Mouse (Mus musculus) frontal cortex, postnatal 25 days (tissue): Measurements from ENCODE around the gene Pdzrn3.
A peak's percentile ranks its signal among the peaks of the same experiment; 100 is the strongest.

Experiments
- DNase-seq, 2 experiments: peaks; one replicate each; pipeline ENCODE4 v3.0.0; 2022; ENCODE audit warnings: low spot score in 2 of 2

The Pdzrn3 gene

DNA sequence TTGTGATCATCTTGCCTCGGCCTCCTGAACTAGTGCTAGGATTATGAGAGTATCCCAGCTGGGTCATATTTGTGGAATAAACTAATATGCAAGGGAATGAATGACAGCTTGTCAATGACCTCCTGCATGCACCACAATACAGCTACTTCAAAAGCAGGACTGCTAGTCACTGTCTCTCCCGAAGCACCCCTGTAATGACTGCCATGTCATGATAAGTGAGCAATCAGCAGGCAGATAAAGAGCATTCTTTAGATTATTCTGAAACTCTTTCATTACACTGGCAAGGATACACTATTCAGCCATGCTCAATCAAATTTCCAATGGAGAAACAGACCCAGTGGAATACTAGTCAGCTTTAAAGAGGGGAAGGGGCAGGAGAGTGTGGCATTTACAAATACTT is 85.8 kb downstream of the Pdzrn3 start:
- DNase-seq: no peak

DNA sequence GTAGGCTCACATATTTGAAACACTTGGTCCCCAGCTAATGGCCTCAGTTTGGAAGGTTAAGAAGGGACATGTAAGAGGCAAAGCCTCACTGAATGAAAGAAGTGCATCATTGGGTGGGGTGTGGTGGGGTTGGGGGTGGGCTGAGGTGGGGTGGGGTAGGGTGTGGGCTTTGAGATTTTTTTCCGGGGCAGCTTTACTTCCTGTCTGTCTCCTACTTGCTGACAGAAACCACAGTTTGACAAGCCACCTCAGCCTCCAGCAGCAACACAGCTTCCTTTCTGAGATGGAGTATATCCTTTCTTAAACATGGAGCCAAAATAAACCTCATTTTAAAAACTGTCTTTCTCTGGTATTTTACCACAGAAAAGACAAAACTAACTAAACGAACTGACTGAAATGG is 87.5 kb downstream of the Pdzrn3 start:
- no peak for DNase-seq

DNA sequence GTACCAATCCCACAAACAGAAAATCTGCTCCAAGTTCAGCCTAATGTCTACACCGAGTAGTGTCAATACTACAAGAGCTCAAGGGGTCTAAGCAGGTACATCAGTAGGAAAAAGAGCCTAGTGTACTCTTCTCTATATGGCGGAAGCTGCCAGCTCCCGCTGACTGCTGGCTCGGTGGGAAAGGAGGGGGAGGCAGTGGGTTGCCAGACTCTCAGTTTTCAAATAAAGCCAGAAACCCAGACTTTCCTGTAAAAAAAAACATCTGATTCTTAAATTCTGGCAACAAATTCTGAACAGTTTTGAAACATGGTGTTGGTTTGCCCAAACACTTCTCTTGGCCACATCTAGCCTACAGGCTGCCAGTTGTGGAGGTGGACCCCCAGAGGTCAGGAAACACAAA is 88.3 kb downstream of the Pdzrn3 start:
- DNase-seq: no peak

DNA sequence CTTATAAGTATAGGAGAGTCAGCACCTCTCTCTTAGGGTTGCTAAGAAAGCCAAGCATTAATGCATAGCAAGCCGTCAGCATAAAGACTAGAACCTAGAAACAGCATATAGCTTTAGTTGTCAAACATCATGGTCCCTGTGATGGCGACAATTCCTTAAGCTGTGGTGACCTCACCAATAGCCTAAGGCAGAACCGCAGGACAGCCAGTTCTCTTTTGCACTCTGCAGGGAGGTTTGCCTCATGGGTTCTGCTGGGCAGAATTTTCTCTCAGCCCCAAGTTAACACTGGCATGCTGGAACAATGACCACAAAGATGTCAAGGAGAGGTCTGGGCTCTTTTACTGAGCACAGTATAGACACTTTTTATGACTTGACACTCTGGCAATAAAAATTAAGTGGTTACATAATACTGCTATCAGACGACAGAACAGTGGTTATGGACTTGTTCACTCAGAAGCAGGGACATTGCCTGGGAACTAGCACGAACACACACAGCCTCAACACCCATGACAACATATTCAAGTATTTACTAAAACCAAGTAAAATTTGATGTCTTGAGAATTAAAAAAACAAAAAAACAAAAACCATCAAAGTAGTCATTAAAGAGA is 90.0 kb downstream of the Pdzrn3 start:
- no peak for DNase-seq

DNA sequence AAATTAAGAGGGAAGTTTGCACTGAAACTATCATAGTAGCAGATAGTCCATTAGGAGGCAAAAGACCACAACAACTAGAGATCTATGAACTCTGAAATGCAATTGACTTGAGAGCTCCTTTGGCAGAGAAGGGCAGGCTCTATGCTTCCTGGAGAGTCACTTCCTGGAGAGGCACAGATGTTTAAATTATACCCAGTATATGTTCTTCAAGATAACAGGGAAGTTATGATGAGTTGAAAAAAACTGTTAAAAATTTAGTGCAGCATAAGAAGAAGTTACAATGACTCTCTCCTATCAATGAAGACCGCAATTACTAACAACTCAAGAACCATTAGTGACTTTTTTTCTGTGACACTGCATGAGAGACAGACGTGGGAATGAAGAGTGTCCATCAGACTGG is 90.6 kb downstream of the Pdzrn3 start:
- DNase-seq: no peak

DNA sequence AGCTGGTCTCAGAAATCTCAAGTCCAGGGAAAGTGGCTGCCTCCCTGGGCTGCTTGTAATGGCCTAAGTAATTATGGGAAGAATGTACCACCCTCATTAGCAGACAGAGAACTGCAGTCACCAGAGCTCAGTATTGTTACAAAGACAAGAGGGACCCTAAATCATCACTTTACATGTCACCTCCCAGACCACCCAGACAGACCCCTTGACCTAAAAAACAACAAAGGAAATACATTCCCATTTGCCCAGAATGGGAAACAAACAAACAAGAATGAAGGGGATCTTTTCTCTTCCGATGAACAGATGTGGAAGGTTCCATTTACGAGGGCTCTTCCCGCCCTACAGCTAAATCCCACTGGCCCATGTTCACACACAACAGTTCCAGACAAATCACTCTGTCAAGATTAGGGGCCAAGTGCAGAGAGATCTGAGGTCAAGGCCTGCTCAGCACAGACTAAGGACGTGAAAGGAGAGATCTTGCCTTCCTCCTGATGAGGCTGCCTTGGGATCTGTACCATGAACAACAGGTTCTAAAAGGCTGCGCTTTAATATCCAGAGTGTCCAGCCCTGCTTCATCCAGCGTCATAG is 93.2 kb downstream of the Pdzrn3 start:
- no peak for DNase-seq

DNA sequence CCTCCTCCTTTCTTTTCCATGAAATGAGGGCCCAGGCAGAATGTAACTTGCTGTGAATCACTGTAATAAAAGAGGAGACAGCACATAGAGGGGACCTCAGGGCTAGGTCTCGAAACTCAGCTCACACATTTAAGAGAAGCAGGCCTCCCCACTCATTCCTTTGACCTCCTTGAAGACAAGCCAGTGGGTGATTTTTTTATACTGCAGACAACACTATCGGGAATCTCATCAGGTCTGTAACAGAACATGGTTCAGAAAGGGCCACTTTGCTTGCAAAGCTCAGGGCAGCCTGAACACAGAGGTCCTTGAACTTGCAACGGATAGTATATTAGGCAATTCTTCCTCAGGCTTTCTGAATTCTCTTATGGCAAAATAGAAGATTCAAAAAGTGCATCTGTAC is 93.8 kb downstream of the Pdzrn3 start:
- DNase-seq: no peak

DNA sequence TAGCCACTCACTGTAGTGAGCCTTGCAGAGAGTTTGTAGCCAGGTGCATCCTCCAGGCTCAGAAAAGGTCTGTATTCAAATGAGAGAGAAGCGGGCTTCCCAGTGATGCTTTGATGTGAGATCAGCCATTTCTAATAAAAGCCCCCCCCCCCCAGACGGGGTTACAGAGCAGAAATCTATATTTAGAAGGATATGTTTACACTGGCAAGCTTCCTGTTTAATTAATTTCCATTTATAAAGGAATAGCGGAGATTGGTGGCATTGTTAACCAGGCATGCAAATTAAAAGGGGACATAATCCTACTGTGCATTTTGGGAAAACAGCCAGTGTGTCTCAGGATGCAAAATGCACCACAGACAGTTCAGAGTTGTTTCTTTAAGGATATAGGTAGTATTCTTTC is 96.1 kb downstream of the Pdzrn3 start:
- DNase-seq: no peak

DNA sequence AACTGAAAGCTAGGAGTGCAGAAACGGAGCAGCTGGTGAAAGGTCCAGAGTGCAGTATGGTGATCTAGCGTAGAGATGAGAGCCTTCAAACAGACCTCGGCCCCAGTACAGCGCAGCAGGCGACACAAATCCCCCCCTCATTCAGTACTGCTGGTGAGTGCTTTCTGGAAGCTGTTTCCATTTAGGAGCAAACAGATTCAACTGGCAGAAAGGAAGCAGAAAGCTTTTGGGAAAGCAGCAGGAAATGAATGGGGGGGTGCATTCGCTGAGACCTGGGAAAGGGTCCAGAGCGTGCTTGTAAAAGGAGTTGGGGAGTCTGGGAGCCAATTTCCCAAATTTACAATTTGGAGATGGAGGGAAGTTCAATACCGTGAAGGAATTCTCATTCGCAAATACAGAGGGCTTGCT is 96.9 kb downstream of the Pdzrn3 start:
- DNase-seq: no peak

DNA sequence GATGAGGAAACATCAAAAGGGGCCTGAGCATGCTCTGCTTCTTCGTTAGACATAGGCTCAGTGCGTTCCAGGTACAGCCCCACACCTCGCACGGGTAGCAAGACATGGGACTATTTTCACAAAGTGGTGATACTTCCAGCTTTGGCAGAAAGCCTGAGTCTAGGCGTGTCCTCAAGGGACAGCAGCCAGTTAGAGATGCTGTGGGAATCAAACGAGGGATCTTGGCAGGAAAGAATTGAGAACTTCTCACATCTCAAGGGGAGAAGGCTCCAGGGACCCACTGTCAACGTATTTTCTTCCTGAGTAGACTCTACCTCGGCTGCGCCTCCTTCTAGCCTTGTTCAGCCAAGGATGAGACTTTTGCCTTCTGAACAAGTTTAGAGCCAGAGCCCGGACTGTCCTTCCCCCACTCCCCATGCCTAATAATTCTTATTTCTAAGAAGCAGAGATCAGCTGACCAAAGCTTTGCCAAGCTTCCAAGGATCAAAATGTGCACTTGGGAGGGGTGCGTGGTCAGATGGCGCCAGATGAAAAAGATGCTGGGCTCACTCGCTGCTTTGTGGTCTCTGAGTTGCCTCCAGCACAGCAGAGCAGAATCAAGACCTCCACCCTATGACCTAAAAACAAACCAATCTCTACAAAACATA is 99.3 kb downstream of the Pdzrn3 start:
- DNase-seq: no peak

DNA sequence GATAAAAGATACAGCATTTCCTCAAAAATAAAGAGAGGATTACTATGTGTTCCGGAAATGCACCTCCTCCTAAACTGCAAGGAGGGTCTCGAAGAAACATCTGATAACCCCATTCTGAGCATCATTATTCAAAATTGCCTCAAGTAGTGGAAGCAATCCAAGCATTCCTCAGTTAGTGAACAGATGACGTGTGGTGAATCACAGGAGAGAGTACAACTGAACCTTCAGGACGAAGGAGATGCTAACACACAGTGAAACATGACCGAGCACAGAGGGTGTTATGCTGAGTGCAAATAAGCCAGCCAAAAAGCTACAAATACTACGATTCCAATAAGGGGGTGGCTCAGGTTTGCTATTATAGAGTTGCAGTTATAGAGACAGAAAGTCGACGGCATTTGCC is 101.4 kb downstream of the Pdzrn3 start:
- DNase-seq: no peak

DNA sequence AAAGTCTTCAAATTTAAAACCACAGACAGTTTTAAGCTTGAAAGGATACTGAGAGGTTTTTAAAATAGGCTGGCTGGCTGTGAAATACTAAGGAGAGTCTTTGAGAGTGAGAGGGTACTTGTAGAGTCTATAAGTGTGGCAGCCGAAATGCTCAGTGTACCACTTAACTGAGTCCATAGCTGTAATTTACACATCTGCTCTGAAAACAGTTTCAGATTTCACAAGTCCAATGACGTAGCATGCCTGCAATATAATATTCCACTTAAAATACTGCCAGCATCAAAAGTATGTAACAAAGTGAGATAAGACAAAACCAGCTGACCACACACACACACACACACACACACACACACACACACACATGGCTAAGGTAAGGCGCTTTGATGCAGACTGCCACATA is 101.9 kb downstream of the Pdzrn3 start:
- no peak for DNase-seq

DNA sequence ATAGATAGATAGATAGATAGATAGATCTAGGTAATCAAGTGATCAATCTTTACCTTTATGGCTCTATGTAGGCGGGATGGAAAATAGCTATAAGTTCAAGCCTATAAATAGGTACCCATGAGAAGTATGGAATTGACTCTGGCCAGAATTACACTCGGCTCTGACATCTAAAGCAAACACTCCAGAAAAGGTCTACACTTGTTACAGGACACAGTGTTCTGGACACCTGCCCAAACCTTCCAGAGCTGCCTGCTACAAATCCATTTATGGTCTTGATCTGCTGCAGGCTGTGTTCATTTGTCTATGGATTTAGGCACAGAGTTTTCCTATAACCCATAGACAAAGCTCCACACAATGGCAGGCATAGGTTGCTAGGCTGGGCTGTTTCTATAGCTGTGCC is 102.9 kb downstream of the Pdzrn3 start:
- DNase-seq: no peak

DNA sequence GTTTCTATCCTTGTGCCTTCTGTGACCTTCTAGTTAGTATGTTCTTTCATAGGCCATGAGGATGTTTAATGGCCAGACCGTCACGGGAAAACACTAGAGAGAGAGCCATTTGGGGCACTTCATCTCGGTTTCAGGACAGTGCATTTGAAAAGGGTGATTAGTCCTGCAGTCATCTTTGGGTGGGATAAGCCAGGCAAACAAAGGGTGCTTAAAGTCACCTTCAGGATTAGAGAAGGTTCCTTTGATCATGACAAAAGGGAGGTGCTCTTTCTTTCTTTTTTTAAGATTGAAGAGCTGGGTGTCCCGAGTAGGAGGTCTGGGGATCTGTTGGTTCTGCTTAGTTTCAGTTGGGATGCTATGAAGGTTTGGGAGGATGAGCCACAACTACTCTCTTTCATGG is 105.4 kb downstream of the Pdzrn3 start:
- DNase-seq: no peak

DNA sequence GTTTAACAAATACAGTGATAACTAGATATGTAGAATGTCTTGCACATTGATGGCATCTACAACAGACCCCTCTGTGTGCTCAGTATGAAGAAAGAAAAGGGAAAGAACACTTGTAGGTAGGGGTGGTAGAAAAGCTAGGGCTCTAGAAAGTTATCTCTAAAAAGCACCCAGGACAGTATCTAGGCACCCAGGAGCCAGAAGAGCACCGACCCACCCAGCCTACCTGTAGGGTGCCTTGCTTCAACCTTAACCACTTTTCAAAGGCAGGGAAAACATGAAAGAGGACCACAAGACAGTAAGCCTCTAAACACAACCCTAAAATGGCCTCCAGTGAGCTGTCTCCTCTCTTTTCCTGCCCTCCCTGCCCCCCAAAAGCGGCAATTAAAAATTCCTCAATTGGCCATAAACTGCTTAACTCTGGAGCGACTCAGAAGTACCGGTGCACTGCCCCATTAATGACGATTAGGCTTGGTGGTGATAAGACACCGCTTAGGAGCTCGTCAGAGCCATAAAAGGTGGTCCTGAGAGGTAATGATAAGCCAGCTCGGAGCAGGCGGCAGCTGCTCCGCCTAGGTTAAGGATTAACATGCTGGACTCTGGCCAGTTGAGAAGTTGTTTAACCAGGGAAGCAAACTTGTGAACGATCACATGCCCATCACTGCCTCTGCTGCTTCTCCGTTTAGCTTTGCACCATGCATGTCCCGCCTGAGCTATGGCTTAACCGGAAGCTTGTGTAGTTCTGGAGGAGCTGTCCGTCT is 106.1 kb downstream of the Pdzrn3 start:
- DNase-seq: no peak

DNA sequence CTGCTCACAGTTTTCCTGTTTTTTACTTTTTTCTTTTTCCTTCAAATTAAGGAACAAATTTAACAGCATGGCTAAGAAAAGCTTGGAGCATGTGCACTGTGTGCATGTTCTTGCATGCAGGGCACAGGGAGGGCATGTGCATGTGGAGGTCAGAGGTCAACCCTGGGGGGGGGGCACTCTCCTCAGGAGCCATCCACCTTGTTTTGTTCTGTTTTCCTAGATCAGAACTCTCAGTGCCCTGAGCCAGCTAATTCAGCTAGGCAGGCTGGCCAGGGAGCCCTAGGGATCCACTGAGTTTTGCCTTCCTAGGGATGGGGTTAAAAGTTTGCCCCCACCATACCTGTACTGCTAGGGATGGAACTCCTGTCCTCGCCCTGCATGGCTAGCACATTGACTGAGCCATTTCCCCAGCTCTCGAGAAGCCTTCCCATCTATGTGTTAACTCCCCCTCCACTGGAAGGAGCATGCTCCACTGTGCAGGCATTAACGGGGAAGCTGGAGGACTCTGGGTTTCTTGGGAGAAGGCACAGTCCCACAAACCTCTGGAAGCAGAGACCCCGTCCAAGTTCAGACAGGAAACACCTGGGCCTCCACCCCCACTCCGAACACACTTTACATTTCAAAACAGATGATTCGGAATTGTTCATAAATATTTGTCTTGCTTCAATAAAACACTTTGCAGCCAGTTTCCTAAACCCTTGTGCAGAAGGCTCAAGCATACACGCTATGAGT is 107.4 kb downstream of the Pdzrn3 start:
- no peak for DNase-seq

DNA sequence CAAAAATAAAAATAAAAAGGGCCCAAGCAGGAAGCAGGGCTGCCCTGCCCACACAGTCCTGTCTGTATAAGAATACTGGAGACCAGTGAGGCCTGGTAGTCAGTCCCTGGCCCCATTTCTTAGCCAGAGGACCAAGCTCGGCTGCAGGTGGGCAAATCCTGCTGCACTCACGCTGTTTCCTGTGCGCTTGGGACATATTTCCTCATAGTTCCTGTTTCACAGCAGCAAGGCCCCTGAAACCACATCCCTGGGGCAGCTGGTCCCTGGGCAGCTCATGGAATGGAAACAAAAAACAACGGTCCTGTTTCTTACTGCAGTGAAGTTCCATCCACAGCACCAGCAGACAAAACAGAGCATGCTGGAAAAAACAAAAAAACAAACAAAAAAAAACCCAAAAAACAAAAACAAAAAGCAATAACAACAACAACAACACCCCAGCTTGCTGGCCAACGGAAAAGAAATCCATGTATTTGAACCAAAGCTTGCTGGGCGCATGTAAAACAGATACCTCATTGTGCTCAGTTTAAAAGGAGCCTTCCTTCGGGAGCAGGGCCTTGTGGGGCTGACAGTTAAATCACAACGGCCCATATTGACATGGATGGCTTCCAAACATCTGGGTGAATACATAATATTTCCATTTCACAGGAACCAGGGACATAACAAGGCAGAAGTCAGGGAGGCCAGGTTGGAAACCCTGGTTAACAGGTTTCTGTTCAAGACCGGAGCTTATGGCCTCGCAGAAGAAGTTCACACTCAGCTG is 108.2 kb downstream of the Pdzrn3 start:
- no peak for DNase-seq

DNA sequence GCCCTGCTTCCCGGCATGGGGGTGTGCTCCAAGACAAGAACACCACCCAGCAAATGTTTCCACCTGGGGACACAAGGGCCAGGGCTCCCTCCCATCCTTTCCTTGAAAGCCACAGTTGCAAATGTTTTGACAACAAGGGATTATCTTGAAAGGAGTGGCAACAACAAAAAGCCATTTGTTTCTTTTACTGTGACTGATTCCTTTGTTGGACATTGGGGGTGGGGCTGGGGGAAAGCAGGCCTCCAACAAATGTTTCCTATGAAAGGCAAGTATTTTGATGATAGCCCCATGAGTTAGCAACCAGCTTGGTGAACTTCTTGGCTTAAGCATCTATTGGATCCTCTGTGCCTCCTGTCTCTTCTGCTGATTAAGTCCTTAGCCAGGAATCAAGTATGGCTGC is 109.4 kb downstream of the Pdzrn3 start:
- DNase-seq: no peak

DNA sequence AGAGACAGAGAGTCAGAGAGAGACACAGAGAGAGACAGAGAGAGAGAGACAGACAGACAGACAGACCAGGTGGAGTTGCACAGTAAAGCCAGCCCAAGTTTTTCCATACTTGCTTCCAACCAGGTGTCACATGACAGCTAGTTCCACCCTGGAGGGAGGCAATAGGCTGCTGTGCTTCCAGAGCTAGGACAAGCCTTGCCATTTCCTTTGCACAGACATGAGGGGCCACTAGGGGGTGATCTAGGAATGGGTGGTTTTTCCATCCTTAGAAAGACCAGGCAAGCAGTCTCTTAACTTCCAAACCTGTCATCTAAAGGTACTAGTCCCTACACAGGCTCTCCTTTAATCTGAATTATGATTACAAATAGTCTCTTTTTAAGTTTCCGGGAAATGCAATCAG is 110.9 kb downstream of the Pdzrn3 start:
- peak; percentile 40 to 64 for DNase-seq

DNA sequence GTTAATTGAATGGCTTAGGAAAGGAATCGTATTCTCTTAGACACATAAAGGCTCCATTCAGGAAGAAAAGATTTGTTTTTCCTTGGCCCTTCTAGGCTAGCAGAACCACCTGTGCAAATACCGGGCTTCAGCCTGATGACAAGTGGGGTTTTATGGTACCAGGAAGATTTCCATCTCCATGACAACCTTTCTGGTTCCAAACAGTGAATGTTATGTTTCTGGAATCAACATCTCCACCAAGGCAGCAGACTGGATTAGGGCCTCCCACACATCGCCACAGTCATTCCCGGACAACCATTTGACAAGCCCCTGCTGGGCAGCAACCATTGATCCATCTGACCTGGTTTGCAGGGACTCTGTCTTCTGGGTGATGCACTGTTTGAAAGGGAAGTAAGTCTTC is 114.2 kb downstream of the Pdzrn3 start:
- DNase-seq: no peak

DNA sequence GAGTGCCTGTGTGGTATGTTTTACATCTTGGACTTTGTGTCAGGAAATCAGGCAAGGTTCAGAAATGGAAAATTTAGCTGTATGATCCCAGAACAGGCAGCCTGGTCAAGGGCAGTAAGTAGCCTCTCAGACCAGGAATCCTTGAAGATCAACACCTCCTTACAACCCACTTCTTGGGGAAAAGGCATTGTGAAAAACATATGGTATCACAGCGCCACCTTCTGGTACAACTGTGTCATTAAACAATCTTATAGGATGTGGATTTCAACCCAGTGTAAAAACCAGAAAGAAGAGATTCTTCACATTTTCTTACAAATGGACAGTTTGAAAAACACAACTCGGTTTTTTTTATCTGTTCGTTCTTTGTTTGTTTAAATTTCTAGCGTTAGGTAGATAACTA is 116.2 kb downstream of the Pdzrn3 start:
- DNase-seq: peak in 1 of 2 experiments; percentile 41

DNA sequence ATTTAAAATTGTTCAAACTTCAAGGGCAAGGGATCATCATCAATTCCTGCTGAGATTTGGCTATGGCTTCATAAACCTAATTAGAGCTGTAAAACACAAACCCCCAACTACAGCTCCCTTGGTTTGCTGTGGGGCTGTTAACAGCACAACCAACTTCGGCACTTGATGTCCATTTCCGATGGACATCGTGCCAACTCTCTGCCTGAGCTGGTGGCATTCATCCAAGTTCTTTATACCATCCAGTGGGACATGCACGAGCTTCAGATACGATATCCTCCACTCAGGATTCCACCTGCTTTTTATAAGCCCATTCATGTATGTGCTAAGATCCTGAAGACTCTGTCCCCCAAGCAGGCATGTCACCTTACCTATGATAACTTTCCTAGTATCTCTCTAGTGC is 118.3 kb downstream of the Pdzrn3 start:
- no peak for DNase-seq
